Mouse (Mus musculus): ENCODE results near the gene Tcf7l1.
"Not testable (repeated sequence)": the region's sequence is repeated elsewhere in the genome, so short reads cannot be mapped to it uniquely, and the experiment has no call there.

Gene Tcf7l1

DNA sequence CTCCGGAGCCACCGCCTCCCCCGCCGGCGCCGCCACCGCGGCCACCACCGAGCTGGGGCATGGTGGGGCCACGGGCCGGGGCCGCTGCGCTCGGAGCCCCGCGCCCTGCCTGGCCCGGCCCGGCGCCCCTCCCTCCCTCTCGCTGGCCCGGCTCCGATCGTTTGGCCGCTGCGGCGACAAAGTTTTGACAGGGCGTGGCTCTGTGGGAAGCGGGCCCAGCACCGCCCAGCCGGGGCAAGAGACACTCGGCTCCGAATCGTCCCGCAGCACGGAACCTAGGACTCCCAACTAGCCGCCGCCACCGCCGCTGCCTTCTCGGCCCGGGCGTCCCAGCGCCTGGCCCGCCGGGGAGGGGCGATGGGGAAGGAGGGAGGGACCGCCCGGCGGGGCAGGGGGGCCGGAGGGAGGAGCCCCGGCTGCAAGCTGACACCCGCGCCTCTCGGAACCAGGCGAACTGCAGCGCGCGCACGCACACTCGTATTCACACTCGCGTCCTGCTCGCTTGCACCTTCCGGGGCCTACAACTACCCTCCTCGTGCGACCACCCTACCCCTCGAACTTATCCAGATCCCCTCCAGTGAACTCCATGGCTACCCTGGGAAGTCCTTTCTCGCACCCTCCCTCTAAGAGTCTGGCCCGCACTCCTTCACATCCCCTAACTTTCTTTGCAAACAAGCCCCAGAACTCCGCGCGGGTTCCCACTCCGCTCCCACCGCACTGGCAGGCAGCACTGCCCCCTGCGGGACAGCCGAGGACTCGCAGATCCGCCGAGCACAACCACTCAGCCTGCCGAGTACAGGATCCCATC is at the start of gene Tcf7l1:
Gene Tcf7l1 (minus strand): TSS at position 363 of the 808 bp plus-strand sequence.
- DNase-seq: peak; percentile 82

GRCm38 (mm10) chr6:72837756-72838155 is 48.7 kb upstream of the Tcf7l1 start:
- no peak for DNase-seq

DNA sequence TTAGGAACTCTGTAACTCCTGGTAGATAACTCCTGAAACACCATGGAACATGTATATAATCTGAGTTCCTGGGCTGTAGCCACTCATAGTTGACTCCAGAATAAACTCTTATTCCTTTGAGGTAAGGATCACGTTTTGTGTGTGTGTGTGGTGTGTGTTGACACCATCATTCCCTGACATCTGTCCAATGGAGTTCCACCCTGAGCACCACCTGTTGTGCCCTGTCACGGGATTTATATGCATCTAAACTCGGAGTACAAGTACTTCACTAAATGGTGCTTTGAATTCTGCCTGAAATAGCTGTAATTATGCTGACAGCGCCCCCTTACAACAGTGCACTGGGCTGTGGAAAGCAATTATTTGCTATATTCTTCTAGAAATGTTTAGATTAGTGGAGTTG is 45.5 kb upstream of the Tcf7l1 start:
- no peak for DNase-seq

DNA sequence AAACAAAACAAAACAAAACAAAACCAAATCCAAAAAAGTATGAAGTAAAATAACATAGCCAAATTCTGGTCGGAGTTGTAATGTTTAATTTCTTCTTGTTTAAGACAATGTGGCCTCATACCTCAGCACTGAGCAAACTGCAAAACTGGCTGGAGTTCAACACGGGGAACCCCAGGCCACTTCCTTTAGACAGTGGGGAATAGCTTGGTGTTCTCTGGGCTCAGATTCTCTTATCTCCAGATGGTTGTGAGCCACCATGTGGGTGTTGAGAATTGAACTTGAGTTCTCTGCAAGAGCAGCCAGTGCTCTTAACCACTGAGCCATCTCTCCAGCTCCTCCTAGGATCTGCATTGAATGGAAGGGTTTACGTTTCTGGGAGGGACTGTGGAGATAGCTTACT is 42.8 kb upstream of the Tcf7l1 start:
- DNase-seq: no peak

- DNase-seq: no peak
Observed at GRCm38 (mm10) chr6:72831276-72831675, 42.2 kb upstream of the Tcf7l1 start.

DNA sequence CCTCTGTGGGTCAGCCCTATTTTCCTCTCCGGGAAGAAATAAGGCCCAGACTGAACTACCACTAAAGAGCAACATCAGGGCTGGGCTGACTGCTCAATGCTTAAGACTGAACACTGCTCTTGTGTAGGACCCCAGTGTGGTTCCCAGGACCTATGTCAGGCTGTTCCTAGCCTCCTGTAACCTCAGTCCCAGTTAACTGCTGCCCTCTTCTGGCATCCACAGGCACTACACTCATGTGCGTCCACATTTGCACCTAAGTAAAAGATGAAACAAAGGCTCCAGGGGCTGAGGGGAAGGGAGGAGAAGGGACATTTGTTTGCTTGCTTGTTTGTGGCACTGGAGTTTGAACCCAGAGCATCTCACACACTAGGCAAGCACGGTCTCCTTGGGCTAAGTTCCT is 39.8 kb upstream of the Tcf7l1 start:
- no peak for DNase-seq

GRCm38 (mm10) chr6:72828037-72828436 is 39.0 kb upstream of the Tcf7l1 start:
- not testable (repeated sequence) for DNase-seq

- no peak for DNase-seq
Observed at GRCm38 (mm10) chr6:72825762-72826161, 36.7 kb upstream of the Tcf7l1 start.

- DNase-seq: no peak
Observed at GRCm38 (mm10) chr6:72824971-72825737, 36.1 kb upstream of the Tcf7l1 start.

DNA sequence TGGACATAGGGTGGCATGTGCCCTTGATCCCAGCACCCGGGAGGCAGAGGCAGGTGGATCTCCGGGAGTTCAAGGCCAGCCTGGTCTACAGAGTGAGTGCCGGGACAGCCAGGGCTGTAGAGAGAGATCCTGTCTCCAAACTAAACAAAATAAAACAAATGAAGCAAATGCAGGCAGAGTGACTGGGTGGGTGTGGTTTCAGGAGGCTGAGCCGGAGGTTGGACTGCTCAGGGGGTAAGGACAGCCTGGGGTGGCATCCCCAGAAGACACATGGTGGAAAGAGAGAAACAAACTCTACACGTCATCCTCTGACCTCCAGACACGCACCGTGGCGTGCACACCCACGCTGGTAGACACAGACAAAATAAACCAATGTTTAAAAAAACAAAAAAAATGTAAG is 24.4 kb upstream of the Tcf7l1 start:
- no peak for DNase-seq

- no peak for DNase-seq
Observed at GRCm38 (mm10) chr6:72810248-72810647, 21.2 kb upstream of the Tcf7l1 start.

DNA sequence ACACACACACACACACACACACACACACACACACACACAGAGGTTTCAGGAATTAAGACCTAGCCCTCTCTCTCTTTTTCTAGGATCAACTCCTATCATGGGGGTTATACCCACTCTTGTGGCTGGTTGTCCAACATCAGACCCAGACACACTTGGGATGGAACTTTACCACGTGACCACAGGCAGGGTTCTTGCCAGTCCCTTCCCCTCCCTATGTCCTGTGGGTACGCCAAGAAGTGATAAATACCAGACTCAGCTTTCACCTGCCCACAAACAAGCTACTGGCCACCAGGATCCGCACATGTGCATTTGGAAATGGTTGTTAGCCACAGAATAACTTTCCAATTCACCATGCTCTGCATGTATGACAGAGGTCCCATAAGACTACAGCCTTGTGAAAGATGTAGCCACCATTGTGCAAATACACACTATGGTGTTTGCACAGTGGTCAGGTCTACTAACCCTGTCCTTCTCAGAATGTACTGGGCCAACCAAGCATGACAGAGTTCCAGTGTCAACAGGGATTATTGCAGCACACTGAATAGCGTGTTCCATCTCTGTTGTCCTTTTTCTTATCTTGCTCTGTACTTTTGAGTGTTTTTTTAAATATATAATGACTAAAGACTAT is 20.6 kb upstream of the Tcf7l1 start:
- DNase-seq: no peak

DNA sequence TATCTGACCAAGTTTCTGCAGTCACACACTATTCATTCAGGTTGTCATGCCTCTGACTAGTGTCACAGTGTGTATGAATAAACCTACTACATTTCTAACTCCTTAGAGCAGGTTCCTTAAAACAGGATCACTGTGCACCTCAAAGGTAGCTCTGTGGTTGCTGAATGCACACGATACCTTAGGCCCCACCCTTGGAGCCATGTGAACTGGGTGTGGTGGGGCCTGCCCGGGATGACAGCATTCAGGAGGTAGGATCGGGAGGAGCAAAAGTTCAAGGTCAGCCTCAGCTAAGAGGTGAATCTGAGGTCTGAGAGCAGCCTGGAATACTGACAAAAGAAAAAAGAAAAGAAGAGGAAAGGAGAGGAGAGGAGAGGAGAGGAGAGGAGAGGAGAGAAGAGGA is 19.3 kb upstream of the Tcf7l1 start:
- DNase-seq: no peak

GRCm38 (mm10) chr6:72803669-72804068 is 14.6 kb upstream of the Tcf7l1 start:
- no peak for DNase-seq

DNA sequence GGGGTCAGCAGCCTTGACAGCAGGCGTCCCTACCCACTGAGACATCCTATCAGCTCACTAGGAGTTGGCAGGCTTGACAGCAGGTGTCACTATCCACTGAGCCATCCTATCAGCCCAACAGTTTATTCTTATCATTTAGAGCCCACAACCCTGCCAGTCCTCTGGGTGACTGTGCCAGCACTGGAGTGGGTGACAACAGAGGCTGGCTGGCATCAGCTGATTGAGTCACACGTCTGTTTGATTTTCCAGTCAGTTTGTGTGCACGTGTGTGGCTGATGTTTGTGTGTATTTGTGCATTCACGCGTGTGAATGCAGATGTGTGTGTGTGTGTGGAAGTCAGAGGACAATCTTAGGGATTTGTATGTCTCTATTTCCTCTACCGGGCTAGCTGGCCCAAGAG is 13.1 kb upstream of the Tcf7l1 start:
- no peak for DNase-seq

DNA sequence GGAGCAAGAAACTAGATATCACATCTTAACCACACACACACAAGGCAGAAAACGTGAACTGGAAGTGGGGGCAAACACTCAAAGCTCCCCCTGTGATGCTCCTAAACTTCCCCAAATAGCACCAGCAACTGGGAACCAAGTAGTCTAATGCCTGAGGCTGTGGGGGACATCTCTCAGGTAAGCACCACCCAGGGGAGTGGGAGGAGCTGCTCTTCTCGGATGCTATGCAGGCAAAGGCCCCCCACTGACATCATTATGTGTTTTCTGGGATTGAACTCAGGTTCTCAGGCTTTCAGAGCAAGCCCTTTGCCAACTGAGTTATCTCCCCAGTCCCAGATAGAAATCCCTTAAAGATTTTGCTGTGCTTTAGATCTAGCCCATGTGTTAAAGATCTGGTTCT is 11.6 kb upstream of the Tcf7l1 start:
- DNase-seq: no peak

GRCm38 (mm10) chr6:72797763-72798162 is 8.7 kb upstream of the Tcf7l1 start:
- no peak for DNase-seq

DNA sequence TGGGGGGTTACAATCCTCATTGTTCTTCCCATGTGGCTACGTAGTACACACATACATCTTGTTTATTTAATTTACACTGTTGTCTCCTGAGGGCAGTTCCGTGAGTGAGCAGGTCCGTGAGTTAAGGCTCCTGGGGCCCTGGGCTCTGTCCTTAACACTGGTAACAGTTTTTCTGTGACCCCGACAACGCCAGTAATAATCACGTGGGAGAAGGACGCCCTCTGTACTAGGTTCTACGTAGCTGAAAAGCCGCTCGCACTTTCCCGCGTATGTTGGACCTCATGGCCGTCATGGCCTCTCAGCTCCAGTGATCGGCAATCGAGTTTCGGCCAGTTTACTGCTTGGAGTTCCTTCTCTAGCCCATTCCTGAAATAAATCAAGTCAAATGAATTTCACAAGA is 6.4 kb upstream of the Tcf7l1 start:
- DNase-seq: no peak

DNA sequence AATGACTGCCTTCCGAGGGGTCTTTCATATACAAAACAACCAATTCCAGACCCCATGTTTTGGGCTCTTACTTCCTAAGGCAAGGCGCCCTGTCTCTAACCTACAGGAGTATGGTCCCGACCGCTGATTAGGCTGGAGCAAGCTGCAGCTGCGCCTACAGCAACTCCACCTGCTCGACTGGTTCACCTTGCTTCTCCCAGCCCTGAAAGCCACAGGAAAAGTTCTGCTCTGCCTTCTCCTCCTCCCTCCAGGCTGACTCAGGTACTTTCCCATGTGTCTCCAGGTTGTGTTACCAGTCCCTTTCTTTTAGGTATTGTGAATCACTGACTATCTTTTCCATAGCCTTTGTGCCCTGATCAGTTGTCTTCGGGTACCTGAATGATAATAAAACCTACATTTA is 5.8 kb upstream of the Tcf7l1 start:
- DNase-seq: no peak

DNA sequence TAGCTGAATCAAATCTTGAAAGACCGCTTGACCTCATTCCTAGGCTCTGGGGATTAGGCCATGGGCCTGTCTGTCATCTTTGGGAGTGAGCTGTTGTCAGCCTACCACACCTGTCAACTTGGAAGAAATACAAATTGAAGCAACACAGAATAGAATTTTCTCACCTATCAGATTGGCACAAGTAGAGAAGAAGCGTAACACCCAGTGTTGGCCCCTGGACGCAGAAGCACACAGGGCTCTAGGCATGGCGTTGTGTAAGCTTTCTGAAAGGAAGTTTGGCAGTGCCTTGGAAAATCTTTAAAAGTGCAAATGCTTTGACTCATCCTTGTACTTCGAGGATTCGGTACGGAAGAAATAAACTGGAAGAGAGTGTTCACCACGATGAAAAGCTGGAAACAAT is 3.6 kb upstream of the Tcf7l1 start:
- no peak for DNase-seq

DNA sequence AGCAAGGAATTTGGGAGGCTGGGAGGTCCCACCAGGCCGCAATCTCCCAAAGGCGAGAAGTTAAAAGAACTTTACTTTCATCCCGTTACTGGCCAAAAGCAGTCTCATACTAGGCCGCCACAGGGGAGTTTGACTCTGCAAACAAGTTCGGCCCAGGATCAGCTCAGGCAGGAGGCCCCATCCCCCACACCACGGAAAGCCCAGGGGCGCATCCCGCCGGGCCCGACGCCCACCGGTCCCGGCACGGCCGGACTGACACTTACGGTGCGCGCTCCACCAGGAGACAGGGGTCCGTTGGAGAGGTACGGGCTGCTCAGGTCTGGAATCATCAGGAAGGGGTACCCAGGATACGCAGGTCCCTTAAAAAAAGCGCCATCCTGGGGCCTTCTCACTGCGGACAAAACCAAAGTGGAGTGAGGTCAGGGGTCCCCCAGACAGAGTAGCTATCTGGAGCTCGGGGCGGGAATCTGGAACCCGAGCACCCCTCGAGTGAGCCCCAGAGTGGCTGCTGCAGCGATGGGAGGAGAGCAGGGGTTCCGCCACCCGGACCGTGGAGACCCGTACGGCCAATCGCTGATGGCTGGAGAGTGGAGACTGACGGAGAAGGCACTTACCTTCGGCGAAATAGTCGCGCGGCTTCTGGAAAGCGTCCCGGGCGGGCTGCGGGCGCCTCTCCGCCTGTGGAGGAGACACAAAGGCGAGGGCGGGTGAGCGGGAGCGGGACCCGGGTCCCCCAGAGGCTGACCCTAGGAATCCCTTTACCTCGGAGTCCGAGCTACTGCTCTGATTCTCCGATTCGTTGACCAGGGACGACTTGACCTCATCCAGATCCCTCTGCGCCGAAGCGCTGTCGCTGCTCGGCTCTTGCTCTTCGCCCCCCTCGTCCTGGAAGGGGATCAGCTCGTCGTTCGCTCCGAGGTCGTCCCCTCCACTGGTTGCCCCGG is 834 bp downstream of the Tcf7l1 start:
- no peak for DNase-seq

- no peak for DNase-seq
Observed at GRCm38 (mm10) chr6:72787322-72787947, 1.6 kb downstream of the Tcf7l1 start.

Data from right cerebral cortex, adult 18-20 months (tissue).